Mouse (Mus musculus) kidney, postnatal 4 days (tissue): Measurements from ENCODE around the gene 4930447F04Rik.

Experiments
- DNase-seq, 2 experiments: peaks; one replicate each; pipeline ENCODE4 v3.0.0; 2021; ENCODE audit warnings: mixed read lengths in 2 of 2

4930447F04Rik gene

DNA sequence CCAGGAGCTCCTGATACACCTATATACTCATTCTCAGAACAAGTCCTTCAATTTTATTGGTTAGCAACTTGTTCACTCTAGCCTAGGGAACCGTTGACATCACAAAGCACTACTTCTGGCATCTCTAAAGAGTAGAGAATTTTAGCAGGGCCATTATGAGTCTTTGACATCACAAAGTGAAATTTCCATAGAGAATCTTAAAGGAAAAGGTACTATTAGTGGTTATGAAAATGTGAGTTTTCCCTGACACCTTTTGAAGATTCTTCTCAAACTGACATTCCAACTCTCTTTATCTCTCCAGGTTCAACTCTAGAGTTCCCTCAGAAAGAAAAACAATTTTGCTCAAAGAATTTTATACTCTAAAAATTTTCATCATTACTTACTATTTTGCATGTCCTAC, at the start of gene 4930447F04Rik:
Gene 4930447F04Rik, minus strand, starts transcription at position 101 of the 400 bp plus-strand sequence.
- DNase-seq = no peak
